Mouse (Mus musculus): ENCODE measurements around the gene Cops4. TPM values are rescaled to one million over a fixed set of nuclear protein-coding genes. Genes with fewer than 3 reads are reported as not detected.
A peak's percentile ranks its signal among the peaks of the same experiment; 100 is the strongest.

Gene Cops4
- polyA plus RNA-seq, 1 experiment = 76.8 TPM

- Histone ChIP-seq H3K4me3 (ENCODE audit: insufficient read depth, low read length) (peak overlapping the region; percentile 72; the same call in 1 of the 2 replicates), H3K4me1 (ENCODE audit: control insufficient read depth, insufficient read depth, low read length) (peaks cover 2% of the 10 kb centered on the region; the same call in 1 of the 2 replicates), H3K27ac (ENCODE audit: insufficient read depth, low read length) (no peak overlapping the region)
- TF ChIP-seq CTCF (IDR thresholded peaks at IDR 0.05; ENCODE audit: extremely low read depth, insufficient read depth, low read length) = no peak
- no peak for TF ChIP-seq POLR2A (IDR thresholded peaks at IDR 0.05; ENCODE audit: extremely low read depth, insufficient read depth, low read length)
These were observed 18.9 kb upstream of the Cops4 start for GRCm38 (mm10) chr5:100499243-100499642.

GRCm38 (mm10) chr5:100499831-100500304 is 18.2 kb upstream of the Cops4 start:
- Histone ChIP-seq H3K27ac (ENCODE audit: insufficient read depth, low read length) (no peak overlapping the region; the same call in 1 of the 2 replicates), H3K4me3 (ENCODE audit: insufficient read depth, low read length) (peak overlapping the region; percentile 67), H3K4me1 (ENCODE audit: control insufficient read depth, insufficient read depth, low read length) (peaks cover 2% of the 10 kb centered on the region; the same call in 1 of the 2 replicates)
- no peak for TF ChIP-seq POLR2A (IDR thresholded peaks at IDR 0.05; ENCODE audit: extremely low read depth, insufficient read depth, low read length)
- no peak for TF ChIP-seq CTCF (IDR thresholded peaks at IDR 0.05; ENCODE audit: extremely low read depth, insufficient read depth, low read length)

GRCm38 (mm10) chr5:100500458-100500961 is 17.6 kb upstream of the Cops4 start, which contains the start of gene Lin54:
Gene Lin54 (minus strand): TSS chr5:100500639.
- TF ChIP-seq POLR2A (IDR thresholded peaks at IDR 0.05; ENCODE audit: extremely low read depth, insufficient read depth, low read length) (0 out of 2 replicates have a peak, but pooled peaks have one; percentile 16), CTCF (IDR thresholded peaks at IDR 0.05; ENCODE audit: extremely low read depth, insufficient read depth, low read length) (no peak)
- Histone ChIP-seq H3K4me3 (ENCODE audit: insufficient read depth, low read length) (peak within 1 kb of the TSS; percentile 67), H3K4me1 (ENCODE audit: control insufficient read depth, insufficient read depth, low read length) (peaks cover 2% of the 10 kb centered on the region; the same call in 1 of the 2 replicates), H3K27ac (ENCODE audit: insufficient read depth, low read length) (no peak within 1 kb of the TSS; the same call in 1 of the 2 replicates)

- TF ChIP-seq POLR2A (IDR thresholded peaks at IDR 0.05; ENCODE audit: extremely low read depth, insufficient read depth, low read length) (no peak), CTCF (IDR thresholded peaks at IDR 0.05; ENCODE audit: extremely low read depth, insufficient read depth, low read length) (no peak)
- Histone ChIP-seq H3K4me3 (ENCODE audit: insufficient read depth, low read length) (no peak overlapping the region; the same call in 1 of the 2 replicates), H3K4me1 (ENCODE audit: control insufficient read depth, insufficient read depth, low read length) (peaks cover 2% of the 10 kb centered on the region; the same call in 1 of the 2 replicates), H3K27ac (ENCODE audit: insufficient read depth, low read length) (no peak overlapping the region)
These were observed 16.8 kb upstream of the Cops4 start for GRCm38 (mm10) chr5:100501267-100501666.

GRCm38 (mm10) chr5:100509247-100509646 is 8.9 kb upstream of the Cops4 start:
- Histone ChIP-seq H3K27ac (ENCODE audit: insufficient read depth, low read length) (no peak overlapping the region), H3K4me1 (ENCODE audit: control insufficient read depth, insufficient read depth, low read length) (no peaks in the 10 kb centered on the region), H3K4me3 (ENCODE audit: insufficient read depth, low read length) (no peak overlapping the region)
- TF ChIP-seq CTCF (IDR thresholded peaks at IDR 0.05; ENCODE audit: extremely low read depth, insufficient read depth, low read length) = no peak
- TF ChIP-seq POLR2A (IDR thresholded peaks at IDR 0.05; ENCODE audit: extremely low read depth, insufficient read depth, low read length) = no peak

GRCm38 (mm10) chr5:100512576-100512975 is 5.5 kb upstream of the Cops4 start:
- TF ChIP-seq POLR2A (IDR thresholded peaks at IDR 0.05; ENCODE audit: extremely low read depth, insufficient read depth, low read length) (no peak), CTCF (IDR thresholded peaks at IDR 0.05; ENCODE audit: extremely low read depth, insufficient read depth, low read length) (no peak)
- Histone ChIP-seq H3K4me3 (ENCODE audit: insufficient read depth, low read length) (no peak overlapping the region), H3K4me1 (ENCODE audit: control insufficient read depth, insufficient read depth, low read length) (no peaks in the 10 kb centered on the region), H3K27ac (ENCODE audit: insufficient read depth, low read length) (no peak overlapping the region)

- H3K27ac ChIP-seq (ENCODE audit: insufficient read depth, low read length) = no peak overlapping the region
These were observed 910 bp downstream of the Cops4 start for GRCm38 (mm10) chr5:100519027-100519411.

GRCm38 (mm10) chr5:100520223-100520622 is 2.1 kb downstream of the Cops4 start:
- TF ChIP-seq CTCF (IDR thresholded peaks at IDR 0.05; ENCODE audit: extremely low read depth, insufficient read depth, low read length) (no peak), POLR2A (IDR thresholded peaks at IDR 0.05; ENCODE audit: extremely low read depth, insufficient read depth, low read length) (no peak)
- Histone ChIP-seq H3K4me1 (ENCODE audit: control insufficient read depth, insufficient read depth, low read length) (no peaks in the 10 kb centered on the region; the same call in 1 of the 2 replicates), H3K4me3 (ENCODE audit: insufficient read depth, low read length) (no peak overlapping the region), H3K27ac (ENCODE audit: insufficient read depth, low read length) (no peak overlapping the region)

More at GRCm38 (mm10) chr5:100519027-100519411, 910 bp downstream of the Cops4 start:
- TF ChIP-seq CTCF (IDR thresholded peaks at IDR 0.05; ENCODE audit: extremely low read depth, insufficient read depth, low read length) (no peak), POLR2A (IDR thresholded peaks at IDR 0.05; ENCODE audit: extremely low read depth, insufficient read depth, low read length) (no peak)
- peak overlapping the region; percentile 61 for H3K4me3 ChIP-seq (ENCODE audit: insufficient read depth, low read length)
- H3K4me1 ChIP-seq (ENCODE audit: control insufficient read depth, insufficient read depth, low read length) = no peaks in the 10 kb centered on the region; the same call in 1 of the 2 replicates

GRCm38 (mm10) chr5:100523331-100523730 is 5.2 kb downstream of the Cops4 start:
- TF ChIP-seq CTCF (IDR thresholded peaks at IDR 0.05; ENCODE audit: extremely low read depth, insufficient read depth, low read length) = no peak
- H3K27ac ChIP-seq (ENCODE audit: insufficient read depth, low read length) = no peak overlapping the region
- H3K4me3 ChIP-seq (ENCODE audit: insufficient read depth, low read length) = no peak overlapping the region
- no peaks in the 10 kb centered on the region; the same call in none of the 2 replicates for H3K4me1 ChIP-seq (ENCODE audit: control insufficient read depth, insufficient read depth, low read length)

- Histone ChIP-seq H3K27ac (ENCODE audit: insufficient read depth, low read length) (no peak overlapping the region), H3K4me3 (ENCODE audit: insufficient read depth, low read length) (no peak overlapping the region), H3K4me1 (ENCODE audit: control insufficient read depth, insufficient read depth, low read length) (no peaks in the 10 kb centered on the region; the same call in 1 of the 2 replicates)
- no peak for TF ChIP-seq CTCF (IDR thresholded peaks at IDR 0.05; ENCODE audit: extremely low read depth, insufficient read depth, low read length)
- no peak for TF ChIP-seq POLR2A (IDR thresholded peaks at IDR 0.05; ENCODE audit: extremely low read depth, insufficient read depth, low read length)
These were observed 6.8 kb downstream of the Cops4 start for GRCm38 (mm10) chr5:100524921-100525320.

Data from cortical plate, adult 2 months (tissue).